Mouse (Mus musculus) liver, embryonic 11.5 days (tissue): Measurements from ENCODE around the gene Aatf. TPM values are rescaled to one million over a fixed set of nuclear protein-coding genes. Genes with fewer than 3 reads are reported as not detected.

Source experiments
- ATAC-seq: fragments of 200-750 bp; cut with Nextera tagmentation; replicated peaks from 2 replicates; pipeline ENCODE4 v1.8.0; 2017; ENCODE audit warnings: moderate number of reproducible peaks, mild to moderate bottlenecking, moderate TSS enrichment, moderate library complexity; ENCODE audit not compliant: low FRiP score
- DNase-seq: peaks from one replicate; pipeline ENCODE4 v3.0.0-alpha.2; 2017; ENCODE audit warnings: low spot score
- H3K27ac ChIP-seq: fragments of 300-500 bp; sonication (generic); 2 replicates; pipeline ENCODE4 v1.5.1; 2014; ENCODE audit warnings: mild to moderate bottlenecking, low read depth, low read length, control low read depth
- H3K27me3 ChIP-seq: fragments of 300-500 bp; sonication (generic); replicated peaks from 2 replicates; pipeline ENCODE4 v1.6.1; 2014; ENCODE audit warnings: low read length, mixed read lengths; ENCODE audit not compliant: control insufficient read depth, insufficient read depth
- H3K36me3 ChIP-seq: fragments of 300-500 bp; sonication (generic); 2 replicates; pipeline ENCODE4 v1.6.1; 2014; ENCODE audit warnings: mild to moderate bottlenecking, low read length, moderate library complexity, mixed read lengths; ENCODE audit not compliant: control insufficient read depth, insufficient read depth
- H3K4me1 ChIP-seq: fragments of 300-500 bp; sonication (generic); replicated peaks from 2 replicates; pipeline ENCODE4 v1.6.1; 2014; ENCODE audit warnings: low read length, mixed read lengths; ENCODE audit not compliant: control insufficient read depth, insufficient read depth
- H3K4me2 ChIP-seq: fragments of 300-500 bp; sonication (generic); 2 replicates; pipeline ENCODE4 v1.6.1; 2014; ENCODE audit warnings: mild to moderate bottlenecking, control low read depth, moderate library complexity
- H3K4me3 ChIP-seq: fragments of 300-500 bp; sonication (generic); 2 replicates; pipeline ENCODE4 v1.5.1; 2014; ENCODE audit warnings: low read depth, low read length, control low read depth
- H3K9ac ChIP-seq: fragments of 300-500 bp; sonication (generic); 2 replicates; pipeline ENCODE4 v1.6.1; 2014; ENCODE audit warnings: low read depth, low read length, control low read depth
- H3K9me3 ChIP-seq: fragments of 300-500 bp; sonication (generic); 2 replicates; pipeline ENCODE4 v1.6.1; 2016; ENCODE audit warnings: low read length, inconsistent platforms, mixed read lengths; ENCODE audit not compliant: control insufficient read depth
- WGBS: fragments of 180-500 bp; shearing (Covaris S2); extraction: QIAGEN DNeasy Blood & Tissue Kit; methylation state at CpG from one replicate; pipeline ENCODE4 v1.1.7; 2014; 5-methylcytosine and 5-hydroxymethylcytosine counted together
- polyA plus RNA-seq: library from polyadenylated mRNA; unstranded; fragments of >200 nt; fragmentation: Nextera tagmentation; extraction: Ambion mirVana; gene quantifications from 2 replicates; pipeline ENCODE4 v1.2.1, GENCODE M21; 2014

Aatf gene
- polyA plus RNA-seq, 1 experiment from 2014 or later: 87.6 TPM

GRCm38 (mm10) chr11:84429581-84429980, 83.7 kb downstream of the Aatf start:
- no peaks in the 10 kb centered on the region for H3K27me3 ChIP-seq
- no peak overlapping the region for H3K4me3 ChIP-seq
- H3K36me3 ChIP-seq: no peaks in the 10 kb centered on the region; the same call in 1 of the 2 replicates
- no peak overlapping the region for H3K27ac ChIP-seq
- 68% methylated on average over 1 of the region's 1 CpGs for WGBS
- no peak overlapping the region for H3K4me2 ChIP-seq
- peaks cover 4% of the 10 kb centered on the region for H3K4me1 ChIP-seq
- H3K9me3 ChIP-seq: no peaks in the 10 kb centered on the region
- no peak overlapping the region for H3K9ac ChIP-seq
- no peak for DNase-seq
- 0 out of 2 replicates have a peak, but pooled peaks have one; percentile 39 for ATAC-seq

DNA sequence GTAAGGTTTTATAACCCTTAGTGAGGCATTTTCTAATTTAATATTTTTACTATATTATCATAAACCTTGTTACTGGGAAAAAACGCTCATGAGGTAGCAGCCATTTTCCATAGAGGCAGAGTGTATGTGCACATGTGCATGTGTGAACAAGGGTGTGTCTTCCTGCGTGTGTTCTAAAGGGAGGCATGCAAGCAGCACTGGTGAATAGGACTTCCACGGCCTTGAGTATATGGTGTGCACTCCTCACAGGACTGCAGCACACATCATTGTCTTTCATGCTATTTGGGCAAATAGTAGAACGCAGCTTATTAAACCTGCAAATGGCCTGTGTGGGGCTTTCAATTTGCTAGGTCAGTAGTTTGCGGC, 86.7 kb downstream of the Aatf start:
- no peaks in the 10 kb centered on the region for H3K9me3 ChIP-seq
- H3K27me3 ChIP-seq: no peaks in the 10 kb centered on the region
- H3K9ac ChIP-seq: no peak overlapping the region
- no peak overlapping the region for H3K27ac ChIP-seq
- peaks cover 4% of the 10 kb centered on the region for H3K4me1 ChIP-seq
- ATAC-seq (no peak), DNase-seq (no peak)
- H3K4me3 ChIP-seq: no peak overlapping the region
- WGBS: 92% methylated on average over 5 of the region's 5 CpGs
- H3K36me3 ChIP-seq: peaks cover 2% of the 10 kb centered on the region; the same call in 1 of the 2 replicates
- H3K4me2 ChIP-seq: no peak overlapping the region

GRCm38 (mm10) chr11:84425736-84426632, 87.3 kb downstream of the Aatf start:
- peaks cover 3% of the 10 kb centered on the region; the same call in 1 of the 2 replicates for H3K36me3 ChIP-seq
- no peaks in the 10 kb centered on the region for H3K9me3 ChIP-seq
- 73% methylated on average over 13 of the region's 13 CpGs for WGBS
- H3K4me1 ChIP-seq: peaks cover 4% of the 10 kb centered on the region
- no peaks in the 10 kb centered on the region for H3K27me3 ChIP-seq
- H3K27ac ChIP-seq: no peak overlapping the region
- H3K9ac ChIP-seq: no peak overlapping the region
- H3K4me2 ChIP-seq: no peak overlapping the region
- no peak for ATAC-seq
- DNase-seq: no peak
- no peak overlapping the region for H3K4me3 ChIP-seq

- DNase-seq (no peak), ATAC-seq (no peak)
- Histone ChIP-seq H3K9ac (no peak overlapping the region), H3K27me3 (no peaks in the 10 kb centered on the region), H3K4me2 (no peak overlapping the region), H3K9me3 (no peaks in the 10 kb centered on the region), H3K4me3 (no peak overlapping the region), H3K4me1 (peaks cover 3% of the 10 kb centered on the region), H3K36me3 (0 out of 2 replicates have a peak, but pooled peaks cover 3% of the 10 kb centered on the region), H3K27ac (no peak overlapping the region)
- 89% methylated on average over 6 of the region's 6 CpGs for WGBS
Measured at GRCm38 (mm10) chr11:84420779-84421178, 92.5 kb downstream of the Aatf start.

GRCm38 (mm10) chr11:84413111-84413510, 100.2 kb downstream of the Aatf start:
- Histone ChIP-seq H3K36me3 (no peaks in the 10 kb centered on the region), H3K27me3 (no peaks in the 10 kb centered on the region), H3K4me2 (peak overlapping the region; percentile 56), H3K27ac (peak overlapping the region; percentile 87), H3K9ac (peak overlapping the region; percentile 53), H3K4me3 (0 out of 2 replicates have a peak overlapping the region, but pooled peaks have one; percentile 7), H3K4me1 (peaks cover 43% of the 10 kb centered on the region), H3K9me3 (no peaks in the 10 kb centered on the region)
- 25% methylated on average over 6 of the region's 6 CpGs for WGBS
- peak; percentile 49 for DNase-seq
- peak; percentile 87 for ATAC-seq

DNA sequence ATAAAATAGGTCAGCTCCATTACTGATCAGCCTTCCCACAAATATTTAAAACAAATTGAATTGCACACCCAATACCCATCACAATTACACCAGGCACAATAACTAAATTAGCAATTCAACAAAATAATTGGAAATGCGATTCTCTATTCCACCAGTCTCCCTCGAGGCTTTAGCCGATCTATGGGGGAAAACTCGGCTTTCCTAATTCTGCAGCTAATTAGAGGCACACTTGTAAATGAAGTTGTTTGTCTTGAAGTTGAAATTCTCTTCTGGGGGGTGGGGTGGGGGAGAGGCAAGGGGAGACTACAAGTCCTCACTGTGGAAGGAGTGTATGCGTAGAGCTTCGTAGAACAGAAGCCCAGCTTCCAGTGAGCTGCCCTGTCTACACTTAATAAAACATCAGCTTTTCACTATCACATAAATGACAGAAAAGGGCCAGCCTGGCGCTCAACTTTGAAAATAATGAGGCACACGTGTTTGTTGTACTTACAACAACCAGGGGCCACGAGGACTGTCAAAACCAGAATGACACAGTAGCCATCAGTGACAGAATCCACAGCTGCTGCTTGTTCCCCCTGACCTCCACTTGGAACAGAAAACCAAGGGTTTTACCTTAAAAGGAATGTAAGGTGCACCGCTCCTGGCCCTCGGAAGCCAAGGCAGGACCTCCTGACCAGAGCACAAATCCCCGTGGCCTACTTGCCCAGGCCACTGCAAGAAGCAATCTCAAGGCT, 101.0 kb downstream of the Aatf start:
- peak overlapping the region; percentile 87 for H3K27ac ChIP-seq
- H3K4me1 ChIP-seq: peaks cover 43% of the 10 kb centered on the region
- no peaks in the 10 kb centered on the region for H3K27me3 ChIP-seq
- H3K36me3 ChIP-seq: no peaks in the 10 kb centered on the region
- no peaks in the 10 kb centered on the region for H3K9me3 ChIP-seq
- H3K4me3 ChIP-seq: 0 out of 2 replicates have a peak overlapping the region, but pooled peaks have one; percentile 7
- 63% methylated on average over 12 of the region's 12 CpGs for WGBS
- no peak for ATAC-seq
- H3K9ac ChIP-seq: peak overlapping the region; percentile 44
- H3K4me2 ChIP-seq: peak overlapping the region; percentile 56
- DNase-seq: no peak

- H3K9me3 ChIP-seq: peaks cover 3% of the 10 kb centered on the region; the same call in 1 of the 2 replicates
- no peak for DNase-seq
- no peak overlapping the region for H3K4me3 ChIP-seq
- peaks cover 43% of the 10 kb centered on the region for H3K4me1 ChIP-seq
- no peaks in the 10 kb centered on the region for H3K36me3 ChIP-seq
- H3K9ac ChIP-seq: peak overlapping the region; percentile 51
- 62% methylated on average over 7 of the region's 7 CpGs for WGBS
- peak overlapping the region; percentile 30 for H3K4me2 ChIP-seq
- peak; percentile 51 for ATAC-seq
- H3K27me3 ChIP-seq: no peaks in the 10 kb centered on the region
- H3K27ac ChIP-seq: peak overlapping the region; percentile 79
Measured at GRCm38 (mm10) chr11:84411642-84412018, 101.7 kb downstream of the Aatf start.

DNA sequence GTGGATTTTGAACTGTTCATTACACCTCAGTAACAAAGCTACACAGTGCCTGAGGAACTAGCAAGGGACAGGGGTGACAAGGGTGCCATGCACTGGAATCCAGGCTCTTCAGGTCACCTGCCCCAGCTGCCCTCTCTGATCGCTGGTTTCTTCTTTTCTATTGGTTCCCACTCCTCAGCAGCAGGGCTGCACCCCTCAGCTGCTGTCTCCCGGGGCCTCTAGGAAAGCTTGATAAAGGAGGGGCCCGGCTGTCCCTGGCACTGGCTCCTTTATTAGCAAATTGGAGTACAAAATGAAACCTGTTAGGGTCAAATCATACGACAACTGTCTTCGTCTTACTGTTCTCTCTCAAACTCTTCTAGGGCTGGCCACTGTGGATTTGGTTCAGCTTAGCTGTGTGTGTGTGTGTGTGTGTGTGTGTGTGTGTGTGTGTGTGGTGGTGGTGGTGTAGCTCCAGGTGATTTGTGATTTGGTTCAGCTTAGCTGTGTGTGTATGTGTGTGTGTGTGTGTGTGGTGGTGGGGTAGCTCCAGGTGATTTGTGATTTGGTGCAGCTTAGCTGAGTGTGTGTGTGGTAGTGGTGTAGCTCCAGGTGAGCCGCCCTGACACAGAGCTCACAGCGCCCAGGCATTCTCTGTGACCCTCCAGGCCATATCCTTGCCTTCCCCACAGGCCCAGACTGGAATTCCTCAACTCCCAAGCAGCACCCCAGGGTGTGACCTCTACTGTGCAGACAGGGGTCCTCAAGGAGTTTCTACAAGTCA, 102.3 kb downstream of the Aatf start:
- H3K36me3 ChIP-seq: no peaks in the 10 kb centered on the region
- H3K4me1 ChIP-seq: peaks cover 43% of the 10 kb centered on the region
- H3K9me3 ChIP-seq: peaks cover 4% of the 10 kb centered on the region; the same call in 1 of the 2 replicates
- peak overlapping the region; percentile 79 for H3K27ac ChIP-seq
- no peaks in the 10 kb centered on the region for H3K27me3 ChIP-seq
- DNase-seq (no peak), ATAC-seq (peak; percentile 61; the same call in 1 of the 2 replicates)
- H3K4me2 ChIP-seq: peak overlapping the region; percentile 30
- WGBS: 49% methylated on average over 7 of the region's 7 CpGs
- peak overlapping the region; percentile 51 for H3K9ac ChIP-seq
- no peak overlapping the region for H3K4me3 ChIP-seq
